Mouse (Mus musculus) WW6 (cell line): ENCODE measurements around the gene Dclk1.

Experiments used
- DNase-seq: peaks from one replicate; pipeline ENCODE4 v3.0.0-alpha.2; 2013; ENCODE audit warnings: low read depth, low spot score

The Dclk1 gene

GRCm38 (mm10) chr3:55333511-55333910 lies 91.3 kb downstream of the Dclk1 start:
- DNase-seq: no peak

- DNase-seq: no peak
These were observed 94.7 kb downstream of the Dclk1 start for GRCm38 (mm10) chr3:55336895-55337294.

GRCm38 (mm10) chr3:55337671-55338070 lies 95.5 kb downstream of the Dclk1 start:
- no peak for DNase-seq

DNA sequence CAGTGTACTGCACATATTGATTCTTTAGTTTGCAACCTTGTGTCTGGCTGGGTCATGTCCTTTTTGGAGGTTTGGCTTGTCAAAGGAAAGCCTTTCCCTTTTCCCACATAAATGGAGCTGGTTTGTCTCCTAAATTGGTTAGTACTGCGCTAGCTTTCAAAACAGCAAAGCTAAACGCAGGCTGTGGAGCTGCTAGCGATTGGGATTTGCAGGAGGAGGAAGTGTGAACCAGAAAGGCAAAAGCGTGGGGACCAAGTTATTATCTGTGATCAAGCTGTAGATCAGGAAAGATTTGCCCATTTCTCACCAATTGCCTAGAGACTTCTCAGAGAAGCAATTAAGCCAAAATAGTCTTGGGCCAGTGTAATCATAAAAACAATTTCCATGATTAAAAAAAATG lies 100.3 kb downstream of the Dclk1 start:
- no peak for DNase-seq

DNA sequence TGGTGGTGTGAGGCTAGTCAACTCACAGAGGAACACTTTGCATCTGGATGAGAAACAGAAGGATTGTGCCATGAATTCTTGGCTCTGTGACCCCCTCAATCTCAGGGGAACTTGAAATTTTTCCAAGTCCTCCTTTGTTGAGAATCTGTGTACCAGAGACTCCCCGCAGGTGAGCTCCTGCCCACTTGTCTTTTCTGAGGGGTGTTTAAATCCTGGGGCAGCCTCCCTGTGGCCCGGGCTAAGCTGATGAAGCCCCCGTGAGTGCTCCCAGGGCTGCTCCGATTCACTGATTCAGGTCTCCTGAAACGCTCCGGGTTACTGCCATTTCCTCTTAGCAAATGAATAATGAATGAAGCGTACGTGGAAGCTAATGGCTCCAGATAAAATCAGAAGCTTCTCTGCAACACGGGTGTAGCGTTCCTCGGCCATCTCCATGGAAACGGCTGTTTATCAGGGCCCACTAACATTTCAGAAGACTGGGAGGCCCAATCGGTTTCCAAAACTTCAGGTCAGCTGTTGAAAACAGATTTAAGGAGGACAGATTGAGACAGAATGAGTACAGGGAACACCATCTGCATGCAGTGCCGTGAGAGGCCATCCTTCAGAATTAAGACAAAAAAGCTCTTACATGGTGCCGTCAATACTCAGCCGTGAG lies 105.3 kb downstream of the Dclk1 start:
- no peak for DNase-seq

DNA sequence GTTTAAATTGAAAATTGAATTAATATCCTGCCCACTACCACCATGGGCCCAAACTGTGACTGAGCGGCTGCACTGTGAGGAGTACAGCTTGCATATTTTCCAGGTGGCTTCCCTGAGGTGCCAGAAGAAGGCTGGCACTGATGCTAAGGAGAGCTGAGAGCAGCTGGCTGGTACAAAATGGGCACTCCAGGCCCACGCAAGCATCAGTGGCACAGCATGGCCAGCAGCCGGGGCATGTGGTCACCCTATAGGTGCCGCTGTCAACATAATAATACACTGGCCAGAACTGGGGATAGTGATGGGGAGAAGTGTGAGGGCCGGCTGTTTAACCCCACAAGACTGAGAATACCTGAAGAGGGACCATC lies 105.8 kb downstream of the Dclk1 start:
- no peak for DNase-seq

- no peak for DNase-seq
These were observed 108.0 kb downstream of the Dclk1 start for GRCm38 (mm10) chr3:55350194-55350593.

DNA sequence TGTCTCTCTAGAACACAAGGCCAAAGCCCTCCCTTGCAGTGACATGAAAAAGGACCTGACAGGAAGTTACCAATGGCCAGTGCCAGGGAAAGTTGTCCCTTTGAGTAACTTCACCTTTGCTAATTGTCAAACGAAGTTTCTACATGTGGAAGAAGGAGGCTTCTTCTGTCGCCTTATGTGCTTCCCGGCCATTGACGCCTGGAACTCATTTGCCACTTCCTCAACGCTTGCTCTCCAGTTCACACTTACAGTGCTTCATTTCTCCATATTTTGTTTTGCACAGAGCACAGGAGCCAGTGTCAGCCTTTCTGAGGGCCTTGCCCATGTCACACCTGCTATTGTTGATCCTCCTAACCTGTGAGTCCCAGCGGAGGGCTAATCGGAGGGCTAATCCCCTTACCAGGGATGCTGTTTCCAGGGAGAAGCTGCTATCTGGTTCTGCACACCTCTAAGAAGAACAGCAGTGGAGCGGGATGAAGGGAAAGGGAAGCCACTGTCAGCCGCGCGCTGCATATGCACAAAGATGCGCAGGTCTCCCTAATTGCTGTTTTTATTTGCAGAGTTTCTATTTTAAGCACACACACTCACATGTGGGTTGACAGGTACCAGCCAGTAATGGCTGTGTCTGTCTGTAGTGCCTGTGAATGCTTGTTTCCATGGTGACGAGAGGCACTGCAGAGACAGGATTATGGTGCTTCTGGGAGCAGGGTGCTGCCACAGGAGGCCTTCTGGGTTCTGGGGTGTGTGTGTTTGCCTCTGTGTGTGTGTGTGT lies 109.3 kb downstream of the Dclk1 start:
- DNase-seq: no peak

DNA sequence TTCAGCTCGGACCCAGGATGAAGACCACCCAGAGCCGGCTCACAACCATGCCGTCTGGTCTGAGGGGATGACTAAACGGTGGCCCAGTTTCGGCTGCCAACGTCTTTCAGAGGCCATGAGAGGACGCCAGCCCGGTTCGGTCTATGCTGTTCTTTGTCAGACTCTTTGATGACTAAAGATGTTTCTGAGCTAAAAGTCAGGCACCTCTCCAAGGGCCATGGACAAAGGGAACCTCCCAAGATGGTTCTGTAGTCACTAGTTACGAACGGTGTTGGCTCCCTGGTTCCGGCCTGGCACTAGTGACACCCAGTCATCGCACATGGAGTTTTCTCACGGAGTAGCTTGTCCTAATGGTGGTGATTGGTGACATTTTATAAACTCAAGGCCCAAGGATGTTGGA lies 110.4 kb downstream of the Dclk1 start:
- no peak for DNase-seq

- no peak for DNase-seq
These were observed 111.0 kb downstream of the Dclk1 start for GRCm38 (mm10) chr3:55353169-55353568.

- DNase-seq: no peak
These were observed 111.8 kb downstream of the Dclk1 start for GRCm38 (mm10) chr3:55353909-55354511.

DNA sequence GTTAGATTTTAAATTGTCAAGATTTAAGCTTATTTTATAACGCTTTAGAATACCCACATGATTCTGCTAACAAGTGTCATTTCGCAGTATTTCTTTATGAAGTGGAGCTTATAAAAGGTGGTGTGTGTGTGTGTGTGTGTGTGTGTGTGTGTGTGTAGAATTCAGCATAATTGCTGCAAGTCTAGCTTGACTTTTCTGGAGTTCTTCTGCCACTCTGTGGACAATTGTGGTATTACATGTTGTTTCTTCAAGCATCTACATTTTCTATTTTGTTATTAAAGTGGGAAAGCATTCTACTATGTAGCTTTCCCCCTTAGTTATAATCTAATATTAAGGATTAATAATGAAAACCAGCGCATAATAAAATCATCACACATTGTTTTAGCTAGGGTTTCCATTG lies 112.6 kb downstream of the Dclk1 start:
- DNase-seq: no peak

DNA sequence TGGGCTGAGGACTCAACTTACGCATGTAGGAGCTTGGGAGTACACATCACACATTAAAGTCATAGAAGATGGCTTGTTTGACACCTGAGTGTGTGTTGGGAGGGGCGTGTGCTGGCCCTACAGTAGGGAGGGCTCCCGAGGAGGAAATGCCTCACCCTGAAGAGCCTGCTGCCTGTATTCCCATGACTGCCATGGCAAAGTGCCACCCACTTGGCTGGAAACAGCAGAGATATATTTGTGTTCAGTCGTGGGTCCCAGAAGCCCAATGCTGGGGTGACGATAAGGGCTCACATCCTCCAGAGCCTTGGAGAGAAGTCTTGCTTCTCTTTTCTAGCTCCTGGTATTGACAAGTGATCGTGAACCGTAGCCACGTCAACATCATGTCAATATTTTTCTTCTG lies 116.3 kb downstream of the Dclk1 start:
- DNase-seq: no peak

GRCm38 (mm10) chr3:55360836-55361235 lies 118.7 kb downstream of the Dclk1 start:
- DNase-seq: no peak

GRCm38 (mm10) chr3:55367166-55367565 lies 125.0 kb downstream of the Dclk1 start:
- DNase-seq: no peak

DNA sequence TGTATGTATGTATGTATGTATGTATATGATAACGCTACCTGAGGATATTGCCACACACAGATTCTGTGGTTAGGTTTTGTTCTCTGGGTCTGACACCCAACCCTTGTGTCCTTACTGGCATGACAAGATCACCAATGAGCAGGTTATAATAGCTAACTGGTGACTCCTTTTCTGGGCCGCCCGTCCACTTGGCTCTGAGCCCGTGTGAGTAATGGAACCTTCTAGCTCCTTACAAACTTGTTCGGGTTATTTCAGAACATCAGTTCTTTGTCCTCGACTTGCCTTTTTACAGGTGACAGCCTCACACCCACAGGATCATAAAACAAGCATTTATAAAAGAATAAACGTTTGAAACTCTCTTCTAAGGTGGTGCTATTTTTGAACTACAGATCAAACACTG lies 127.0 kb downstream of the Dclk1 start:
- no peak for DNase-seq

- no peak for DNase-seq
These were observed 131.5 kb downstream of the Dclk1 start for GRCm38 (mm10) chr3:55373689-55374088.

GRCm38 (mm10) chr3:55378591-55378990 lies 136.4 kb downstream of the Dclk1 start:
- no peak for DNase-seq

- no peak for DNase-seq
These were observed 138.3 kb downstream of the Dclk1 start for GRCm38 (mm10) chr3:55380471-55380870.

DNA sequence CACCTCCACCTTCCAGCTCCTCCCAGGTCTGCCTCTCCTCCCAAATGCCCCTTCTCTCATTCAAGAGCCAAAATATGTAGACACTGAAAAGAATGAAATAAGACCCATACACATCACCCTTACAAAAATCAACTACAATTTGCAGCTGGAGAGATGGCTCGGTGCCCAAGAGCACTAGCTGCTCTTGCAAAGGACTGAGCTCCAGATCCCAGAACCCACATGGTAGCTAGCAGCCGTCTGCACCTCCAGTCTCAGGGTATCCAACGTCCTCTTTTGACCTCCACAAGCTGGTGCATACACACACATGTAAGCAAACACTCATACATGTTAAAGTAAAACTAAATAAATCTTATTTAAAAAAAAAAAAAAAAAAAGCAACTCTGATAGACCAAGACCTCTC lies 150.4 kb downstream of the Dclk1 start:
- DNase-seq: no peak

GRCm38 (mm10) chr3:55393549-55393948 lies 151.4 kb downstream of the Dclk1 start:
- DNase-seq: no peak

- no peak for DNase-seq
These were observed 154.6 kb downstream of the Dclk1 start for GRCm38 (mm10) chr3:55396792-55397191.
